In genomic region chr10:85013464-85013863, GRCm38 (mm10) we compare ENCODE assay signal across 8 mouse cellular contexts.
DNase-seq lines count a peak whose midpoint lies in the region; ATAC-seq and TF ChIP-seq lines count a peak whose summit lies in the region.

No protein-coding gene starts in this region.

- no peaks in the 10 kb centered on the region for H3K4me1 ChIP-seq in intestine, embryonic 14.5 days (replicated peaks; ENCODE audit: control insufficient read depth, insufficient read depth, low read length)
- H3K4me1 ChIP-seq in intestine, embryonic 15.5 days (replicated peaks), result no peaks in the 10 kb centered on the region
- no peaks in the 10 kb centered on the region for H3K4me1 ChIP-seq in embryonic facial prominence, embryonic 11.5 days (ENCODE audit: control insufficient read depth, insufficient read depth, low read length)
- no peaks in the 10 kb centered on the region for H3K4me1 ChIP-seq in lung, embryonic 14.5 days (ENCODE audit: insufficient read depth)
- peaks cover 26% of the 10 kb centered on the region for H3K4me1 ChIP-seq in neural tube, embryonic 15.5 days

- DNase-seq in intestine, embryonic 14.5 days (ENCODE audit: low spot score), result peak; percentile 61
- peak; percentile 91 for DNase-seq in ZHBTc4 (ENCODE audit: low read depth, low spot score)
- DNase-seq in embryonic facial prominence, embryonic 11.5 days (ENCODE audit: low spot score), result peak; percentile 64
- peak; percentile 12 to 36 for DNase-seq in kidney, adult 8-10 months
- peak; percentile 66 for DNase-seq in lung, embryonic 14.5 days
- DNase-seq in Muller cell, postnatal 12 days (ENCODE audit: inconsistent ontology term), result no peak

- no peak overlapping the region for H3K4me2 ChIP-seq in intestine, embryonic 14.5 days (ENCODE audit: low read length)
- H3K4me2 ChIP-seq in intestine, embryonic 15.5 days (replicated peaks), result no peak overlapping the region
- H3K4me2 ChIP-seq in embryonic facial prominence, embryonic 11.5 days (ENCODE audit: low read depth, low read length), result no peak overlapping the region
- no peak overlapping the region for H3K4me2 ChIP-seq in lung, embryonic 14.5 days
- H3K4me2 ChIP-seq in neural tube, embryonic 15.5 days, result no peak overlapping the region

- H3K27me3 ChIP-seq in intestine, embryonic 14.5 days (replicated peaks; ENCODE audit: control insufficient read depth, insufficient read depth, low read length), result no peaks in the 10 kb centered on the region
- H3K27me3 ChIP-seq in intestine, embryonic 15.5 days (replicated peaks), result no peaks in the 10 kb centered on the region
- no peaks in the 10 kb centered on the region for H3K27me3 ChIP-seq in embryonic facial prominence, embryonic 11.5 days (ENCODE audit: control insufficient read depth, insufficient read depth, low read length)
- no peaks in the 10 kb centered on the region for H3K27me3 ChIP-seq in lung, embryonic 14.5 days (ENCODE audit: insufficient read depth, low read length)
- no peaks in the 10 kb centered on the region; the same call in 1 of the 2 replicates for H3K27me3 ChIP-seq in neural tube, embryonic 15.5 days (replicated peaks)

- no peak overlapping the region for H3K4me3 ChIP-seq in intestine, embryonic 14.5 days (ENCODE audit: low read depth, low read length)
- H3K4me3 ChIP-seq in intestine, embryonic 15.5 days (replicated peaks), result no peak overlapping the region
- no peak overlapping the region for H3K4me3 ChIP-seq in embryonic facial prominence, embryonic 11.5 days (ENCODE audit: low read depth, low read length)
- no peak overlapping the region for H3K4me3 ChIP-seq in lung, embryonic 14.5 days (ENCODE audit: low read depth, low read length)
- no peak overlapping the region for H3K4me3 ChIP-seq in neural tube, embryonic 15.5 days (replicated peaks)

- TF ChIP-seq CTCF in lung, embryonic 14.5 days (IDR thresholded peaks at IDR 0.05; ENCODE audit: low read depth), result peak; percentile 79

- whole genome bisulfite sequencing in intestine, embryonic 14.5 days, result 25% methylated on average over 1 of the region's 1 CpGs
- WGBS in intestine, embryonic 15.5 days, result 17% methylated on average over 1 of the region's 1 CpGs
- 29% methylated on average over 1 of the region's 1 CpGs for WGBS in embryonic facial prominence, embryonic 11.5 days
- 27% methylated on average over 1 of the region's 1 CpGs for WGBS in lung, embryonic 14.5 days
- WGBS in neural tube, embryonic 15.5 days, result 7% methylated on average over 1 of the region's 1 CpGs

- no peak overlapping the region for H3K27ac ChIP-seq in intestine, embryonic 14.5 days (ENCODE audit: low read depth)
- H3K27ac ChIP-seq in intestine, embryonic 15.5 days, result no peak overlapping the region
- H3K27ac ChIP-seq in embryonic facial prominence, embryonic 11.5 days (replicated peaks; ENCODE audit: low read depth, low read length), result no peak overlapping the region
- H3K27ac ChIP-seq in lung, embryonic 14.5 days (ENCODE audit: low read depth), result no peak overlapping the region
- H3K27ac ChIP-seq in neural tube, embryonic 15.5 days (replicated peaks), result no peak overlapping the region

- 0 out of 2 replicates have a peak, but pooled peaks have one; percentile 53 for ATAC-seq in intestine, embryonic 14.5 days (replicated peaks; ENCODE audit: low FRiP score, low TSS enrichment, low read depth)
- ATAC-seq in intestine, embryonic 15.5 days, result no peak
- ATAC-seq in embryonic facial prominence, embryonic 11.5 days (replicated peaks; ENCODE audit: insufficient number of reproducible peaks, low FRiP score, low TSS enrichment, low read depth), result no peak
- no peak for ATAC-seq in lung, embryonic 14.5 days (ENCODE audit: insufficient read depth)
- ATAC-seq in neural tube, embryonic 15.5 days (ENCODE audit: low FRiP score), result peak; percentile 56; the same call in 1 of the 2 replicates

- H3K9me3 ChIP-seq in intestine, embryonic 14.5 days (ENCODE audit: control insufficient read depth, low read length), result no peaks in the 10 kb centered on the region
- no peaks in the 10 kb centered on the region for H3K9me3 ChIP-seq in intestine, embryonic 15.5 days
- H3K9me3 ChIP-seq in embryonic facial prominence, embryonic 11.5 days (replicated peaks; ENCODE audit: control insufficient read depth, low read length), result no peaks in the 10 kb centered on the region
- H3K9me3 ChIP-seq in lung, embryonic 14.5 days (ENCODE audit: low read depth, low read length), result no peaks in the 10 kb centered on the region
- no peaks in the 10 kb centered on the region for H3K9me3 ChIP-seq in neural tube, embryonic 15.5 days (replicated peaks)

- H3K36me3 ChIP-seq in intestine, embryonic 14.5 days (ENCODE audit: control insufficient read depth, insufficient read depth, low read length), result peaks cover 43% of the 10 kb centered on the region
- H3K36me3 ChIP-seq in intestine, embryonic 15.5 days, result 0 out of 2 replicates have a peak, but pooled peaks cover 8% of the 10 kb centered on the region
- H3K36me3 ChIP-seq in embryonic facial prominence, embryonic 11.5 days (replicated peaks; ENCODE audit: control insufficient read depth, insufficient read depth, low read depth, low read length), result peaks cover 2% of the 10 kb centered on the region; the same call in 1 of the 2 replicates
- H3K36me3 ChIP-seq in lung, embryonic 14.5 days (ENCODE audit: insufficient read depth), result peaks cover 36% of the 10 kb centered on the region
- peaks cover 34% of the 10 kb centered on the region for H3K36me3 ChIP-seq in neural tube, embryonic 15.5 days

- H3K9ac ChIP-seq in intestine, embryonic 14.5 days (ENCODE audit: low read length), result no peak overlapping the region
- no peak overlapping the region for H3K9ac ChIP-seq in intestine, embryonic 15.5 days
- H3K9ac ChIP-seq in embryonic facial prominence, embryonic 11.5 days (replicated peaks; ENCODE audit: low read length), result no peak overlapping the region
- no peak overlapping the region for H3K9ac ChIP-seq in lung, embryonic 14.5 days
- H3K9ac ChIP-seq in neural tube, embryonic 15.5 days (replicated peaks), result no peak overlapping the region

Comparison
In these comparisons a context has a peak if more than half of its experiments do, and no peak if none do; other contexts are left out.
1. ATAC-seq: peak in intestine, embryonic 14.5 days (single experiment) and neural tube, embryonic 15.5 days (single experiment); none in intestine, embryonic 15.5 days (single experiment), embryonic facial prominence, embryonic 11.5 days (single experiment) and lung, embryonic 14.5 days (single experiment).